Mouse (Mus musculus): ENCODE data around the gene Nadk2.

The Nadk2 gene

GRCm38 (mm10) chr15:9088683-9089072, 17.6 kb downstream of the Nadk2 start:
- no peak for DNase-seq

- no peak for DNase-seq
Measured at GRCm38 (mm10) chr15:9089136-9089720, 18.2 kb downstream of the Nadk2 start.

GRCm38 (mm10) chr15:9090662-9091061, 19.6 kb downstream of the Nadk2 start:
- no peak for DNase-seq

- no peak for DNase-seq
Measured at GRCm38 (mm10) chr15:9093598-9094365, 22.7 kb downstream of the Nadk2 start.

GRCm38 (mm10) chr15:9094366-9094750, 23.3 kb downstream of the Nadk2 start:
- peak; percentile 74 to 84 for DNase-seq

- no peak for DNase-seq
Measured at GRCm38 (mm10) chr15:9096865-9097264, 25.8 kb downstream of the Nadk2 start.

- no peak for DNase-seq
Measured at GRCm38 (mm10) chr15:9100446-9101077, 29.5 kb downstream of the Nadk2 start.

GRCm38 (mm10) chr15:9106303-9107074, 35.4 kb downstream of the Nadk2 start:
- DNase-seq, result no peak

- no peak for DNase-seq
Measured at GRCm38 (mm10) chr15:9110526-9111347, 39.7 kb downstream of the Nadk2 start.

- no peak for DNase-seq
Measured at GRCm38 (mm10) chr15:9111648-9112047, 40.6 kb downstream of the Nadk2 start.

GRCm38 (mm10) chr15:9113556-9113955, 42.5 kb downstream of the Nadk2 start:
- no peak for DNase-seq

GRCm38 (mm10) chr15:9114131-9114530, 43.1 kb downstream of the Nadk2 start:
- no peak for DNase-seq

GRCm38 (mm10) chr15:9114599-9114998, 43.5 kb downstream of the Nadk2 start:
- no peak for DNase-seq

GRCm38 (mm10) chr15:9118852-9119251, 47.8 kb downstream of the Nadk2 start:
- no peak for DNase-seq

GRCm38 (mm10) chr15:9120081-9120480, 49.0 kb downstream of the Nadk2 start:
- peak in 1 of 2 experiments; percentile 57 for DNase-seq

GRCm38 (mm10) chr15:9122989-9123388, 51.9 kb downstream of the Nadk2 start:
- DNase-seq, result no peak

- DNase-seq, result no peak
Measured at GRCm38 (mm10) chr15:9124856-9125255, 53.8 kb downstream of the Nadk2 start.

GRCm38 (mm10) chr15:9127051-9127791, 56.2 kb downstream of the Nadk2 start:
- no peak for DNase-seq

- no peak for DNase-seq
Measured at GRCm38 (mm10) chr15:9130772-9131498, 59.9 kb downstream of the Nadk2 start.

- no peak for DNase-seq
Measured at GRCm38 (mm10) chr15:9131499-9131888, 60.4 kb downstream of the Nadk2 start.
